Comparison of ENCODE assay signal across 8 mouse cellular contexts in genomic region chr14:54409980-54410810, GRCm38 (mm10). TPM values are rescaled to one million over a fixed set of nuclear protein-coding genes. Genes with fewer than 3 reads are reported as not detected.
A peak's percentile ranks its signal among the peaks of the same experiment; 100 is the strongest.
DNase-seq lines count a peak whose midpoint lies in the region; ATAC-seq lines count a peak whose summit lies in the region.

No protein-coding gene starts in this region.

- ATAC-seq in heart, embryonic 16.5 days (replicated peaks; ENCODE audit: extremely low read depth, insufficient read depth, low FRiP score): peak; percentile 52

- H3K4me3 ChIP-seq in heart, embryonic 16.5 days (ENCODE audit: low read length): 0 out of 2 replicates have a peak overlapping the region, but pooled peaks have one; percentile 9
- H3K4me3 ChIP-seq in megakaryocyte, embryonic 14.5 days (replicated peaks): peak overlapping the region; percentile 26

- peak overlapping the region; percentile 81 for H3K27ac ChIP-seq in heart, embryonic 16.5 days (ENCODE audit: low read length)

- H3K27me3 ChIP-seq in heart, embryonic 16.5 days (ENCODE audit: control insufficient read depth, insufficient read depth, low read length): no peaks in the 10 kb centered on the region
- H3K27me3 ChIP-seq in megakaryocyte, embryonic 14.5 days (replicated peaks): peaks cover 17% of the 10 kb centered on the region

- intact Hi-C loops in gastrocnemius, postnatal 36 days (cut with DNase I): loop anchor here (5.0 kb wide), 1 partner anchor 173 kb away; no protein-coding TSS in a partner anchor
- intact Hi-C loops in left cerebral cortex, postnatal 25 days (cut with DNase I): loop anchor here (5.0 kb wide), 2 partner anchors 158 to 173 kb away; partner anchors contain the start of genes Abhd4 and Dad1

- peaks cover 24% of the 10 kb centered on the region for H3K4me1 ChIP-seq in heart, embryonic 16.5 days (ENCODE audit: control insufficient read depth, insufficient read depth, low read length)
- H3K4me1 ChIP-seq in megakaryocyte, embryonic 14.5 days: peaks cover 25% of the 10 kb centered on the region

- H3K9me3 ChIP-seq in heart, embryonic 16.5 days (replicated peaks; ENCODE audit: control insufficient read depth, low read length): no peaks in the 10 kb centered on the region
- no peaks in the 10 kb centered on the region for H3K9me3 ChIP-seq in megakaryocyte, embryonic 14.5 days

- H3K9ac ChIP-seq in heart, embryonic 16.5 days (ENCODE audit: low read length): peak overlapping the region; percentile 23

- H3K36me3 ChIP-seq in heart, embryonic 16.5 days (ENCODE audit: control insufficient read depth, insufficient read depth): no peaks in the 10 kb centered on the region
- H3K36me3 ChIP-seq in megakaryocyte, embryonic 14.5 days (replicated peaks; ENCODE audit: low read length): no peaks in the 10 kb centered on the region

- peak overlapping the region; percentile 33 for H3K4me2 ChIP-seq in heart, embryonic 16.5 days (ENCODE audit: low read depth, low read length)

- WGBS in heart, embryonic 16.5 days: 34% methylated on average over 17 of the region's 17 CpGs

- peak; percentile 49 for DNase-seq in gastrocnemius, postnatal 25 days
- DNase-seq in gastrocnemius, postnatal 36 days: no peak
- peak; percentile 71 for DNase-seq in kidney, postnatal 14 days
- no peak for DNase-seq in adrenal gland, postnatal 25 days
- DNase-seq in embryo, embryonic 11 days: no peak
- DNase-seq in left cerebral cortex, postnatal 25 days (ENCODE audit: low spot score in 2 of 2): no peak

RNA-seq across cellular contexts. Expression of gene Slc7a7, which starts 7.4 kb away (rescaled TPM):
- 1 to 10 TPM; 1.9 to 2.1 TPM for total RNA-seq in gastrocnemius, postnatal 25 days (2021)
- total RNA-seq in gastrocnemius, postnatal 36 days (2021): 1 to 10 TPM in 1 of 2 experiments, under 1 TPM in 1; 0.97 to 1.5 TPM
- polyA plus RNA-seq in heart, embryonic 16.5 days (2015; fragmentation: Nextera tagmentation; extraction: Ambion mirVana): 8.6 and 12.3 TPM in 2 replicates
- polyA plus RNA-seq in megakaryocyte, embryonic 14.5 days (2012; ENCODE audit: insufficient read depth, low replicate concordance): 1.6 TPM in 1 of 2 replicates, not detected in the other
- 5.4 and 5.9 TPM in 2 replicates for total RNA-seq in adrenal gland, postnatal 25 days (2021)
- total RNA-seq in left cerebral cortex, postnatal 25 days (2021): 1 to 10 TPM; 1.7 to 2.8 TPM

RNA-seq across cellular contexts. Expression of gene Mrpl52, which starts 16.5 kb away (rescaled TPM):
- 10 to 100 TPM; 94.2 to 95.6 TPM for total RNA-seq in gastrocnemius, postnatal 25 days (2021)
- total RNA-seq in gastrocnemius, postnatal 36 days (2021): 10 to 100 TPM; 87.6 to 92.8 TPM
- polyA plus RNA-seq in heart, embryonic 16.5 days (2015; fragmentation: Nextera tagmentation; extraction: Ambion mirVana): 191 and 212 TPM in 2 replicates
- 822 and 954 TPM in 2 replicates for polyA plus RNA-seq in megakaryocyte, embryonic 14.5 days (2012; ENCODE audit: insufficient read depth, low replicate concordance)
- 197 and 205 TPM in 2 replicates for total RNA-seq in adrenal gland, postnatal 25 days (2021)
- total RNA-seq in left cerebral cortex, postnatal 25 days (2021): 10 to 100 TPM; 89.1 to 94.2 TPM

RNA-seq across cellular contexts. Expression of gene Mmp14, which starts 21.2 kb away (rescaled TPM):
- total RNA-seq in gastrocnemius, postnatal 25 days (2021): 10 to 100 TPM; 15.8 to 17.1 TPM
- total RNA-seq in gastrocnemius, postnatal 36 days (2021): 10 to 100 TPM; 10.7 to 10.8 TPM
- 89.5 and 99.5 TPM in 2 replicates for polyA plus RNA-seq in heart, embryonic 16.5 days (2015; fragmentation: Nextera tagmentation; extraction: Ambion mirVana)
- polyA plus RNA-seq in megakaryocyte, embryonic 14.5 days (2012; ENCODE audit: insufficient read depth, low replicate concordance): 2.3 and 20.3 TPM in 2 replicates
- 56.4 and 68.5 TPM in 2 replicates for total RNA-seq in adrenal gland, postnatal 25 days (2021)
- 10 to 100 TPM in 1 of 2 experiments, 1 to 10 TPM in 1; 7.9 to 14.8 TPM for total RNA-seq in left cerebral cortex, postnatal 25 days (2021)

RNA-seq across cellular contexts. Expression of gene Oxa1l, which starts 49.6 kb away (rescaled TPM):
- total RNA-seq in gastrocnemius, postnatal 25 days (2021): 10 to 100 TPM; 54.0 to 56.3 TPM
- total RNA-seq in gastrocnemius, postnatal 36 days (2021): 10 to 100 TPM; 48.3 to 54.6 TPM
- 63.1 and 66.5 TPM in 2 replicates for polyA plus RNA-seq in heart, embryonic 16.5 days (2015; fragmentation: Nextera tagmentation; extraction: Ambion mirVana)
- 42.4 and 55.2 TPM in 2 replicates for polyA plus RNA-seq in megakaryocyte, embryonic 14.5 days (2012; ENCODE audit: insufficient read depth, low replicate concordance)
- total RNA-seq in adrenal gland, postnatal 25 days (2021): 111 and 126 TPM in 2 replicates
- total RNA-seq in left cerebral cortex, postnatal 25 days (2021): 10 to 100 TPM; 52.4 to 57.2 TPM

RNA-seq across cellular contexts. Expression of gene Lrp10, which starts 53.7 kb away (rescaled TPM):
- 10 to 100 TPM; 26.8 to 38.9 TPM for total RNA-seq in gastrocnemius, postnatal 25 days (2021)
- 10 to 100 TPM; 34.2 to 36.1 TPM for total RNA-seq in gastrocnemius, postnatal 36 days (2021)
- 45.8 and 52.0 TPM in 2 replicates for polyA plus RNA-seq in heart, embryonic 16.5 days (2015; fragmentation: Nextera tagmentation; extraction: Ambion mirVana)
- polyA plus RNA-seq in megakaryocyte, embryonic 14.5 days (2012; ENCODE audit: insufficient read depth, low replicate concordance): 312 and 469 TPM in 2 replicates
- total RNA-seq in adrenal gland, postnatal 25 days (2021): 109 and 130 TPM in 2 replicates
- total RNA-seq in left cerebral cortex, postnatal 25 days (2021): 10 to 100 TPM; 20.6 to 26.9 TPM

Comparison
In these comparisons a context has a peak if more than half of its experiments do, and no peak if none do; other contexts are left out.
1. DNase-seq: peak in gastrocnemius, postnatal 25 days (single experiment) and kidney, postnatal 14 days (single experiment); none in gastrocnemius, postnatal 36 days (0 of 2), adrenal gland, postnatal 25 days (single experiment), embryo, embryonic 11 days (single experiment) and left cerebral cortex, postnatal 25 days (0 of 2).